Mouse (Mus musculus) erythroblast, embryonic 14.5 days (primary cell): ENCODE results near the gene Sec31a.

Experiments
- GATA1 ChIP-seq: IDR thresholded peaks from 2 replicates; pipeline ENCODE4 v1.6.1; 2012; ENCODE audit warnings: low read length, inconsistent platforms, mixed read lengths
- TAL1 ChIP-seq: IDR thresholded peaks from 3 replicates; pipeline ENCODE4 v1.6.1; 2012; ENCODE audit warnings: low read length, inconsistent platforms, mixed read lengths

GRCm38 (mm10) chr5:100332300-100333004, 83.6 kb downstream of the Sec31a start:
- TF ChIP-seq GATA1 (no peak), TAL1 (no peak)
